11 mouse cellular contexts compared by ENCODE assay signal in the genomic region with DNA sequence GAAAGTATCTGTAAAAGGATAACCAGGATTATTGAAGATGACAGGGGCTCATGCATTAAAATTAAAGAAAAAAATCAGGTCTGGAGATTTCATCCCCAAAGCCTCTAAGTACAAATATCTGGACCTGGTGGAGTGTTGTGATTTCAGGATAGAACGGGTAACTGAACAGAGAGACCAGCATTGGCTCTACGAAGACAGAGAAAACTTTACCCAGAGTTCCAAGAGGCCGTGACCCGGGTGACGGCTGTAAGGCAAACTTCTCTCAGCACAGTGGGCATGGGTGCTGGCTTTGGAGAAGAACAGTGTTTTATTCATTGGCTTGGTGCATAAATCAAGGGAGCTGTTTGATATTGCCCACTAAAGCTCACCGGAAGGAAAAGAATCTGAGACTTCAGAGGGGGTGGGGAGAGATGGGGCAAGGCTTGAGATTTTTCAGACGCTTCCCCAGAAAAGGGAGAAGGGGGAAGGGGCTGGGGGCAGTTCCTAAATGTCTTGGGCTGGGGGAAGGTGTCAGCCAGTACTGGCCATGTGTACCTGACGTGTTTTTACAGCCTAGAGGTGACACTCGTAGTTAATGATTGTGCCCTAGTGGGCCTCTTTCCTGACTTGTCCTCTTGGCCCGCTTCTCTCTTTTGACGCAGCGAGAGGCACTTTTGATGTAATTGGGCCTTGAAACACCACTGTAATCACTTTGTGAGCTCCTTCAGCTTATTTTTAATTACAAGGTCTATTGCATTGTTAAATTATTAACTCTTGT. TPM values are rescaled to one million over a fixed set of nuclear protein-coding genes. Genes with fewer than 3 reads are reported as not detected.
DNase-seq lines count a peak whose midpoint lies in the region; ATAC-seq and TF ChIP-seq lines count a peak whose summit lies in the region.
"Had no signal": no experiment of that assay in that cellular context is flagged by ENCODE, and none has a peak within 500 bp of the region (broad histone marks: within the 10 kb centered on the region; RNA-seq: fewer than 3 reads in every experiment).

No protein-coding gene starts in this region.

- no peak overlapping the region; the same call in 1 of the 2 replicates for H3K9ac ChIP-seq in kidney, embryonic 16.5 days (replicated peaks; ENCODE audit: low read length)
- H3K9ac ChIP-seq in heart, embryonic 12.5 days, result no peak overlapping the region
- H3K9ac ChIP-seq: embryonic facial prominence, embryonic 12.5 days; forebrain, embryonic 15.5 days; heart, embryonic 13.5 days had no signal

- H3K27me3 ChIP-seq in kidney, embryonic 16.5 days (ENCODE audit: insufficient read depth, low read length), result no peaks in the 10 kb centered on the region
- H3K27me3 ChIP-seq in heart, embryonic 12.5 days (replicated peaks), result no peaks in the 10 kb centered on the region
- no peaks in the 10 kb centered on the region for H3K27me3 ChIP-seq in cerebellum, adult 2 months (ENCODE audit: control insufficient read depth, insufficient read depth, low read length)
- H3K27me3 ChIP-seq: embryonic facial prominence, embryonic 12.5 days; forebrain, embryonic 15.5 days; heart, embryonic 13.5 days had no signal

- H3K36me3 ChIP-seq in kidney, embryonic 16.5 days (ENCODE audit: insufficient read depth, low read length), result no peaks in the 10 kb centered on the region
- H3K36me3 ChIP-seq in heart, embryonic 12.5 days, result no peaks in the 10 kb centered on the region
- H3K36me3 ChIP-seq: embryonic facial prominence, embryonic 12.5 days; forebrain, embryonic 15.5 days; heart, embryonic 13.5 days had no signal

- H3K4me2 ChIP-seq in kidney, embryonic 16.5 days (replicated peaks; ENCODE audit: low read depth, low read length), result 0 out of 2 replicates have a peak overlapping the region, but pooled peaks have one; percentile 16
- H3K4me2 ChIP-seq in heart, embryonic 12.5 days, result no peak overlapping the region
- H3K4me2 ChIP-seq: embryonic facial prominence, embryonic 12.5 days; forebrain, embryonic 15.5 days; heart, embryonic 13.5 days had no signal

- no peaks in the 10 kb centered on the region for H3K9me3 ChIP-seq in kidney, embryonic 16.5 days (ENCODE audit: low read length)
- H3K9me3 ChIP-seq in heart, embryonic 12.5 days (replicated peaks), result no peaks in the 10 kb centered on the region
- H3K9me3 ChIP-seq: embryonic facial prominence, embryonic 12.5 days; forebrain, embryonic 15.5 days; heart, embryonic 13.5 days had no signal

- no peak for TF ChIP-seq CTCF in cerebellum, adult 2 months (IDR thresholded peaks at IDR 0.05; ENCODE audit: borderline replicate concordance, insufficient read depth, low read depth, low read length)

- no peak for TF ChIP-seq POLR2A in cerebellum, adult 2 months (IDR thresholded peaks at IDR 0.05; ENCODE audit: borderline replicate concordance, insufficient read depth, low read length)

- DNase-seq in kidney, adult 18-20 months, result peak; percentile 27
- peak; percentile 40 to 51 for DNase-seq in kidney, adult 8-10 months
- DNase-seq in kidney, postnatal 25 days, result peak; percentile 48 to 59
- no peak for DNase-seq in spleen, adult 12 weeks (ENCODE audit: low spot score)
- DNase-seq in retina, postnatal 1 day, result no peak
- DNase-seq in cerebellum, adult 2 months, result no peak

- peak overlapping the region; percentile 61; the same call in 1 of the 2 replicates for H3K27ac ChIP-seq in kidney, embryonic 16.5 days (ENCODE audit: low read length)
- H3K27ac ChIP-seq in heart, embryonic 12.5 days (ENCODE audit: poor library complexity, severe bottlenecking), result no peak overlapping the region
- no peak overlapping the region for H3K27ac ChIP-seq in cerebellum, adult 2 months (ENCODE audit: insufficient read depth, low read length)
- H3K27ac ChIP-seq: embryonic facial prominence, embryonic 12.5 days; forebrain, embryonic 15.5 days; heart, embryonic 13.5 days had no signal

- ATAC-seq in kidney, embryonic 16.5 days (ENCODE audit: low FRiP score, low TSS enrichment), result peak; percentile 66
- ATAC-seq in heart, embryonic 12.5 days (ENCODE audit: insufficient number of reproducible peaks, low FRiP score), result no peak

- H3K4me1 ChIP-seq in kidney, embryonic 16.5 days (ENCODE audit: insufficient read depth, low read length), result peaks cover 24% of the 10 kb centered on the region
- H3K4me1 ChIP-seq in heart, embryonic 12.5 days (replicated peaks), result no peaks in the 10 kb centered on the region
- no peaks in the 10 kb centered on the region for H3K4me1 ChIP-seq in cerebellum, adult 2 months (ENCODE audit: control insufficient read depth, insufficient read depth, low read length)
- H3K4me1 ChIP-seq: embryonic facial prominence, embryonic 12.5 days; forebrain, embryonic 15.5 days had no signal

- 28% methylated on average over 12 of the region's 12 CpGs for whole genome bisulfite sequencing in kidney, embryonic 16.5 days
- WGBS in heart, embryonic 12.5 days, result 70% methylated on average over 12 of the region's 12 CpGs
- 80% methylated on average over 12 of the region's 12 CpGs for WGBS in cerebellum, adult 2 months

- no peak overlapping the region for H3K4me3 ChIP-seq in kidney, embryonic 16.5 days (ENCODE audit: low read length)
- no peak overlapping the region for H3K4me3 ChIP-seq in heart, embryonic 12.5 days
- H3K4me3 ChIP-seq in cerebellum, adult 2 months (replicated peaks; ENCODE audit: insufficient read depth, low read depth, low read length), result no peak overlapping the region
- H3K4me3 ChIP-seq: embryonic facial prominence, embryonic 12.5 days; forebrain, embryonic 15.5 days; heart, embryonic 13.5 days had no signal

RNA-seq across cellular contexts. Expression of a gene that starts 24.2 kb away (rescaled TPM):
- 251 and 263 TPM in 2 replicates for polyA plus RNA-seq in kidney, embryonic 16.5 days (2015; fragmentation: Nextera tagmentation; extraction: Ambion mirVana)
- 234 and 246 TPM in 2 replicates for polyA plus RNA-seq in heart, embryonic 12.5 days (2016; fragmentation: Nextera tagmentation; extraction: Ambion mirVana)
- 88.1 and 88.6 TPM in 2 replicates for polyA plus RNA-seq in cerebellum, adult 2 months (2012; rRNA removed)

RNA-seq across cellular contexts. Expression of a gene that starts 59.8 kb away (rescaled TPM):
- polyA plus RNA-seq in kidney, embryonic 16.5 days (2015; fragmentation: Nextera tagmentation; extraction: Ambion mirVana), result 407 and 427 TPM in 2 replicates
- polyA plus RNA-seq in heart, embryonic 12.5 days (2016; fragmentation: Nextera tagmentation; extraction: Ambion mirVana), result 423 and 426 TPM in 2 replicates
- 364 and 394 TPM in 2 replicates for polyA plus RNA-seq in cerebellum, adult 2 months (2012; rRNA removed)

Comparison
In these comparisons a context has a peak if more than half of its experiments do, and no peak if none do; other contexts are left out.
1. DNase-seq: peak in kidney, adult 18-20 months (single experiment), kidney, adult 8-10 months (2 of 2) and kidney, postnatal 25 days (2 of 2); none in spleen, adult 12 weeks (single experiment), retina, postnatal 1 day (single experiment) and cerebellum, adult 2 months (0 of 2).